Mouse (Mus musculus): Measurements from ENCODE around the gene Nfib.

- TF ChIP-seq CTCF (IDR thresholded peaks at IDR 0.05; ENCODE audit: control insufficient read depth, insufficient read depth, low read length), result no peak
- TF ChIP-seq POLR2A (IDR thresholded peaks at IDR 0.05; ENCODE audit: borderline replicate concordance, control insufficient read depth, low read depth, low read length), result no peak
Observed at GRCm38 (mm10) chr4:82452905-82453304, 252.6 kb downstream of the Nfib start.

Measured in bone marrow, adult 2 months (tissue).